Mouse (Mus musculus): ENCODE data around the gene Casq2.

Gene Casq2

GRCm38 (mm10) chr3:102190642-102191041 lies 104.4 kb downstream of the Casq2 start:
- in situ Hi-C loops (cut with MseI, MboI), result no loop called here

GRCm38 (mm10) chr3:102191575-102191974 lies 105.4 kb downstream of the Casq2 start:
- in situ Hi-C loops (cut with MseI, MboI), result no loop called here

- in situ Hi-C loops (cut with MseI, MboI), result no loop called here
These were observed 106.4 kb downstream of the Casq2 start for GRCm38 (mm10) chr3:102192621-102193020.

- in situ Hi-C loops (cut with MseI, MboI), result no loop called here
These were observed 107.5 kb downstream of the Casq2 start for GRCm38 (mm10) chr3:102193488-102194290.

- in situ Hi-C loops (cut with MseI, MboI), result no loop called here
These were observed 108.3 kb downstream of the Casq2 start for GRCm38 (mm10) chr3:102194291-102195051.

GRCm38 (mm10) chr3:102195762-102196161 lies 109.5 kb downstream of the Casq2 start:
- in situ Hi-C loops (cut with MseI, MboI), result no loop called here
